Mouse (Mus musculus): ENCODE measurements around the gene Tmem8b. TPM values are rescaled to one million over a fixed set of nuclear protein-coding genes. Genes with fewer than 3 reads are reported as not detected.

Gene Tmem8b
- 1 to 10 TPM; 4.7 to 5.0 TPM for total RNA-seq (2021)
- long read RNA-seq, experiment 1, full-length matches to known transcripts = 1 of 3 reads
- long read RNA-seq, experiment 1, partial matches to known transcripts = 0 of 3 reads
- long read RNA-seq, experiment 1, other reads (novel, unspliced or antisense) = 2 of 3 reads
- long read RNA-seq, experiment 2 = 0 reads

DNA sequence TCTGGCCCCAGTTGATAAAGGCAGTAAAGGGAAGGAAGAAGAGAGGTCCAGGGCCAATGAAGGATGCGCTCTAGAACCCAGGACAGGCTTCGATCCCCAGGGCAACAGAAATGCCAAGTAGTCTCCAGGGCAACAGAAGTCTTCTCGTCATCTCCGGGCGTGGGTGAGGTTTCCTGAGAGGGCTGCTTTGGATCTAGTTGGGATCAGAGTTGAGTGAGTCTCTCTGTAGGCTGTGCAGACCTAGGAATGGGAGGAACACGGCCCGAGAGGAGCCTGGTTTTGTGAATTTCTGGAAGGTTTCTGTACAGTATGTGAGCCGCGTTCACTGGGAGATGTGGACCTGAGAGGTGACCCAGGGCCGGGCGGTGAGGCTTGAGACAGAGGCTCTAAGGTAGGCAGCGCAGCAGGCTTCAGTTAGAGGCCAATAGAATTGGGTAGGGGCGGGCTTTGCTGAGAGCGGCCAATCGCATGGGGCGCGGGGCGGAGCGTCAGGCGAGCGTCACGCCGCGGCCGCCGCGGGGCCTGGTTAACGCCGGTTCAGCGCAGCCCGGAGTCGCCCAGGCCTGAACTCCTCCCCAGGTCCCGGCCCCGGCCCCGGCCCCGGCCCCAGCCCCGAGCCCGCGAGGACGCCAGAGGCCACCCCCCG, at the start of gene Tmem8b, which contains the start of gene Fam221b:
Tmem8b (plus strand) TSS at position 190 of the 646 bp plus-strand sequence.
Fam221b (minus strand) TSS at position 364 of the 646 bp plus-strand sequence.
- DNase-seq = peak; percentile 91 to 94

DNA sequence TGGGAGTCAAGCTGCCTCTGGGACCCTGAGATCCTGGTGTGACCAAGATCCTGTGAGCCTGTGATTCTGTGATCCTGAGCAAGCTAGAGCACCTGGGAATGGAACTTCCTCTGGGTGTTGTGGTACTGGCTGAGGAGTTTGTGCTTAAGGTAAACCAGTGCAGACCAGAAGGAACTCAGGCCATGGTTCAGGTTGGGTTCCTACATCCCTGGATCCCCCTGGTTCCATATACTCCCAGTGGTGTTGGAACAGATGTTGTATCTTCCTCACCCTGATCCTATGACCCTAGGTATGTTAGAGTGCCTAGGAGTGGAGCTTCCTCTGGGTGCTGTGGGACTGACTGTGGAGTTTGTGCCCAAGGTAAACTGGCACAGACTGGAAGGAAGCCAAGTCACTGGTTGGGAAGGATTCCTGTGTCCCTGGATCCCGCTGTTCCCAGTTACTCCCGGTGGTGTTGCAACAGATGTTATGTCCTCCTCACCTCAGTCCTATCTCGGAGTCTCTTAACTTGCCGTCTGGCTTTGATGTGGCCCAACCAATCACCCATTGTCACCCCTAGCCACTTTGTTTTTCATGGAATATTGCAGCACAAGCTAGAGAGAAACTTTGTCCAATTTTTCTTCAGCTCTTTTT, 48.5 kb upstream of the Tmem8b start:
- peak in 1 of 2 experiments; percentile 53 for DNase-seq

DNA sequence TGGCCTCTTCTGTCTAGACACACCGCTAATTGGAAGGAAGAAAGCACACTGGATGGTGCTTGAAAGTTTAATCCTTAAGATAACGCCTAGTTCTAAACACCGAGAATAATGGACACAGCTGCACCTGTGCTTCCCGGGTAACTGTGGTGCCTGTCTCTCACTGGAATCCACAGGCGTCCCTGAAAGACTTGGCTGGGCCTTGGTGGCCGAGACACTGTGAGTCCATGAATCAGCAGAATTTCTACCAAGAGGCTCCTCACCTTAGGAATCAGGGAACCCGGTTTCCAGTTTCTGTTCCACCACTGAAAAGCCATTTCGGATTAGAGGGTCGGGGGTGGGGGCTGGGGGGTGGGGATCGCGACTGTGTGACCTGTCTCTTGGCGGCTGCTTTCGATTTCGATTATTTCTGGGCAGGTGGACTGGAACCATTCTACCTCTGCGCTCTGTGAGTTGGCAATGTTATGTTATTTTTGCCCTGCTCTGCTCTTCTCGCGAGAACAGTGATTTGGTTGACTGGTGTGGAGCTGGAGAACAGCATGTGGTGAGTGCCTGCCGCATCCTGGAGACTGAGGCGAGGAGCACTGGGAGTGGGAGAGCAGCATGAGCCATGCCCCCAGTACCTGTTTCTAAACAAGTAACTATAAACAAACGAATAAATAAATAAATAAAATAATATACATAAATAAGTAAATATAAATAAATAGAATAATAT, 39.5 kb upstream of the Tmem8b start:
- DNase-seq = no peak

DNA sequence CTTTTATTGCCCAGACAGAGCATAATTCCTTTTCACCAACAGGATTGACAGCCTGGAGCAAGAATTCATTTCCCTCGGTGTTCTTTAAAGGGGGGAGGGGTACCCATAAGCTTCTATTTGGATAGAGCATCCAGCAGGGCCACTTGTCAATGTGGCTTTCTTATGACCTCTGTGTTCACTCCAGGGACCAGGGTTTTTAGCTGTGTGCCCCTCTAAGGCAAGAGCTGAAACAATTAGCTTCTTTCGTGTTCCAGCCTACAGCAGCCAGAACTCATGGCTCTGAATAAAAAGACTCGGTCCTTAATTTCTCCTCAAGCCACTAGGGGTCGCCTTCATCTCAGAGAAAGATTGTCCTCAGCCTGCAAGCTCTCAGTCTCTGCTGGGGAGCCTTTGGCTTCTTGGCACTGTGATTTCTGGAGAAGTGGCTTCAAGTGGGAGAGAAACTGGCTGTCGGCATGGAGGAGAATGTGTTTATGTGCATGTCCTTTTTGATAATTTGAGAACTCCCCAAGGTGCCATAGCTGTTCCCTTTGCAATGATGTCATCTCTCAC, 38.7 kb upstream of the Tmem8b start:
- DNase-seq = peak; percentile 62 to 85

DNA sequence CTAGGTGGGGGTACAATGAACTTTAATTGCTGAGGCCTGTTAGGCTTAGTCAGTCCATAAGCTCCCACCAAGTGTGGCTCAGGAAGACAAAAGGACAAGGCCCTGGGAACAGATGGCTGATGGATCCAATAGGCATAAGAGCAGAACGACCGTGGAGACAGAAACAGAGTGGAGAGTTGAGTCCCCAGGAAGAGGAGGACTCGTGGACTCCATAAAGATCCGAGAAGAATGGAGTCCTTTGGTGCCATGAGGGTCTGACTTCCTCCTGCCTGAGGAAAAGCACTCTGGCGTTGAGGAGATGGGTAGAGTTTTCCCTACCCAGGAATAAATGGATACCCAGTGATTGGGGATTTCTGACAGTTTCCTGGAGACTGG, 38.1 kb upstream of the Tmem8b start:
- no peak for DNase-seq

DNA sequence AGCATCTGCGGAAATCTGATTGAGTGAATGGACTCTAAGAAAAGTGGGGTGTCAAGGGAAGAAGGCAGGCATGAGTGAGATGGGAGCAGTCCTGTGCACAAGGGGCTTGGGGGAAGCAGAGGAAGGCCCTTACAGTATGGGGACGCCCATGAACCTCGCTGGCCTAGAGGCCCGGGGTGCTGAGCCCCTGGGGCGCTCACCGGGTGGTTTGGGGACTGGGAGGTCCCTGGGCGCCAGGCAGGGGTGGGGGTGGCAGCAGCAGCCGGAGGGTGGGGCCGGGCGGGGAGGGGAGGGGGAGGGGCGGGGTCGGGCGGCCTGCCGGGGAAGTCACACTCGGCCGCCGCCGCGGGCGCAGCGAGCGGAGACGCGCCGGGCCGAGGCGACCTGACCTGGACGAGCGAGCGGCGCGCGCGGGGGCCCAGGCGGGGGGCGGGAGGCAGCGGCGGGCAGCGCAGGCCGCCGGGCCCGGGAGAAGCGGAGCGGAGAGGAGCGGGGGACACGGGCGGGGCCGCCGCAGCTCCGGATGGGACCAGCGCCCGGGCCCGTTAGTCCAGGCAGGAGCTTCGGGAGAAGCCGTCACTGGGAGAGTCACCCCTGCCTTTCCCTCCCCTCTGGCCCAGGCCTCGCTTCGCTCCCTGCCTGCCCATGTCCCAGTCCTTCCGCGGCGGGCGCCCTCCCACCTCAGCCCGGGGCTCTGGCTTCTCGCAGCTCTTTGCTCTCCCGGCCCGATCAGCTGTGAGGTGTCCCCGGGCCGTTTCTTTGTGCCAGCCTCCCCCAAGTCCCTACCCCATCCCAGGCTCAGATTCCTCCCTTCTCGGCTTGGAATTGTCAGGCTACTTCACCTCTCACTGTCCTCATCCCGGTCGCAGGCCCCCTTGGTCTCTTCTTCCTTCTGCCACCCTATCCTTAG, 37.5 kb upstream of the Tmem8b start, which contains the start of gene Npr2:
Npr2 (plus strand) TSS at position 890 of the 910 bp plus-strand sequence.
- DNase-seq = peak; percentile 62 to 78

DNA sequence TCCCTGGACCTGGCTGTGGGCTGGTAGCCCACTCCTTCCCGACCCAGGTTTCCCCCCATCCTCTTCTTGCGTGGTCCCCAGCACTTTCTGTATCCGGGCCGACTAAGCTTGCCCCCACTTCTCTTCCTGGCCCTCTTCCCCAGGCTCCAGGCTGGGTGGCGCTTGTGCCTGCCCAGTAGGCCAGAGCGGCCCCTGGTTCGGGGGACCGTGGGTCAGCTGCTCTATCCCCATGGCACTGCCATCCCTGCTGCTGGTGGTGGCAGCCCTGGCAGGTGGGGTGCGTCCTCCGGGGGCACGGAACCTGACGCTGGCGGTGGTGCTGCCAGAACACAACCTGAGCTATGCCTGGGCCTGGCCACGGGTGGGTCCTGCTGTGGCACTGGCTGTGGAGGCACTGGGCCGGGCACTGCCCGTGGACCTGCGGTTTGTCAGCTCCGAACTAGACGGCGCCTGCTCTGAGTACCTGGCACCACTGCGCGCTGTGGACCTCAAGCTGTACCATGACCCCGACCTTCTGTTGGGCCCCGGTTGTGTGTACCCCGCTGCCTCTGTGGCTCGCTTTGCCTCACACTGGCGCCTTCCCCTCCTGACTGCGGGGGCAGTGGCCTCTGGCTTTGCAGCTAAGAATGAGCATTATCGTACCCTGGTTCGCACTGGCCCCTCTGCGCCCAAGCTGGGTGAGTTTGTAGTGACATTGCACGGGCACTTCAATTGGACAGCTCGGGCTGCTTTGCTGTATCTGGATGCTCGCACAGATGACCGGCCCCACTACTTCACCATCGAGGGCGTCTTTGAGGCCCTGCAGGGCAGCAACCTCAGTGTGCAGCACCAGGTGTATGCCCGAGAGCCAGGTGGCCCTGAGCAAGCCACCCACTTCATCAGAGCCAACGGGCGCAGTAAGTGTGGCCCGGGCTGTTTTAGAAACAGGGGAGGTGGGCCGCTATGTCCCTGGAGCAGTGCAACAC, 36.5 kb upstream of the Tmem8b start:
- DNase-seq = peak in 1 of 2 experiments; percentile 23

DNA sequence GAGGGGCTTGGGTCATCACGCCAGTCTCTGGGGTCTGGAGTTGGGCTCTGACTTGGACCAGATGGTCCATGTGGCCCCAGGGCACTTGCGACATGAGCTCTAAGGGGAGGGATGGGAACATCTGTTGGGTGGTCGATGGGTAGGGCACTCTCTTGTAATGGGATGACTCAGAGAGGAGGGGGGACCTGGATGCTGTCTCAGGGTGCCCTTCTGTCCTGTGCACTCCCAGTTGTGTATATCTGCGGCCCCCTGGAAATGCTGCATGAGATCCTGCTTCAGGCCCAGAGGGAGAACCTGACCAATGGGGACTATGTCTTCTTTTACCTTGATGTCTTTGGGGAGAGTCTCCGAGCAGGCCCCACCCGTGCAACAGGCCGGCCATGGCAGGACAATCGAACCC, 35.5 kb upstream of the Tmem8b start:
- no peak for DNase-seq

DNA sequence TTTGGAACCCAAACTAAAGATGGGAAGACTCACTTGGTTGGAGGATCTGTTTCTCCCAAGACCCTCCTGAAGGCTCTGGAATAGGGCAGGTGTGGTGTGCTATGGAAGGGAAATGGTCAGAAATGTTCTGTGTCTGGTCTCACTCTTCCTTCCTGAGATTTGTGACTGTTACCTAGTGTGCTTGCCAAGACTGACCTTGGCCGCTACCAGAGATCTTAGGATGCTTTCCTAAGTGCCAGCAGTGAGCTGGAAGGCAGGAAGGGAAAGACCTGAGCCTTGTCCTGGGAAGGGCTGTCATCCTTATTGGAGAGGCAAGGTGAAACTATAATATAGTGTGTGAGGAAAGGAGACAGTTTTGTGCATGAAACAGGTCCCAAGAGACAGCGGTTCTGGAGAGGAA, 35.0 kb upstream of the Tmem8b start:
- DNase-seq = peak in 1 of 2 experiments; percentile 14

DNA sequence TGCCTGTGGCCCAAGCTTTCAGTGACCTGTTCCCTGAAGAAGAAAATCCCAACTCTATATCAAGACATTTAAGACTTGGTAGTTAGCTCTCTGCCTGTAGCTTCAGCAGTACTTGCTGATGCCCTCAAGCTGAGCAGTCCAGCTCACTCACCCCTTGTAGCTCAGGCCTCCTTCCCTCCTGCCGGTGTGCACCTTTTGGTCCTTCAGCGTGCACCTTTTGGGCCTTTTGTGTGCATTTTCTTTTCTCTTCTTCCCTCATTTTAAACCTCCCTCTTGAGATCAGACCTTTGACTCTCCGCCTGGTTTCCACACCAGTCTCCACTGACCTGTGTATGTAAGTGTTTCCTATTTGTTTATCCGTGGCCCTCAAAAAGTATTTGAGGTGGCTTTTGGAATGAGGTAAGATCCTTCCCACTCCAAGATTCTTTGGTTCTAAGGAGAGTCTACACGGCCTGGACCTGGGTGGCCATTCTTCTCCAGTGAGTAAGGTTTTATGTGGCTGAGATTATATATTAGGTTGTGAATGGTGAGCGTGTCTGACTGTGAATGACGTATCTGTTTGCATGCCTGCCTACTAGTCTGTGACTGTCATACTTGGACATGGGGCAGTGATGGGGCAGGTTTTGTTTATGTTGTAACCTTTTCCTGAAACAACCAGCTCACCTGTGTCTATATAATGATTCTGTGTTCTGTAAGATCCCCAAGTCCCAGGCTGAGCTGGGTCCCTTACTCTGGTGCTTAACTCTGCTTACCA, 34.0 kb upstream of the Tmem8b start:
- DNase-seq = no peak

DNA sequence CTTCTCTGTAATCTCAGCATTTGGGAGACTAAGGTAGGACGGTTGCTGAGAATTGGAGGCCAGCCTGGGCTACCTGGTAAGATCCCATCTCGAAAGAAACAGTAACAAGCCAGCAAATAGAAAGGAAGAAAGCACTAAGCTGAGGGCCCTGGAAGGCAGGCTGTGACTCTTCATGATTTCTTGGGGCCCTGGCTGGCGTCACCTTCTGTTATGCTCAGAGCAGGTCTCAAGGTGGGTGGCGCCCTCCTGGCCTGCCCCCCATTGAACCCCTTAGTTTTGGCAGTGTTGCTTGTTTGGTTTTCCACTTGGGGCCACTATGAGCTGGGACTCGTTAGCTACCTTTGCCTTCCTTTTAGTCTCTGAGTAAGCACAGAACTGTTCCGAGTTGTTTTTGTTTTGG, 32.0 kb upstream of the Tmem8b start:
- DNase-seq = no peak

DNA sequence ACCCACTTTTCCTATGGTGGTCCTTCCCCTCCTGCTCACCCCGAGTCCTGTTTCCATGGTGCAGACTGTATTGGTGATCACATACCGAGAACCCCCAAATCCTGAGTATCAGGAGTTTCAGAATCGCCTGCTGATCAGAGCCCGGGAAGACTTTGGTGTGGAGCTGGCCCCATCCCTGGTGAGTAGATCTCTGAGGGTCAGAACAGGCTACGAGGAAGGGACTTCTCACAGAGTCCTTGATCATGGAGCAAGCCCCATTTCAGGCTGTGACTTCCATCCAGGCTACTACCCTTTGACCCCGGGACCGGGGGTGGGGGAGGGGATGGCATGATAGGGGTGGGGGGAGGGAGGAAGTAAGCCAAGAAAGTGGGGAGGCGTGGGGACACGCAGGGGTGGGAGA, 28.7 kb upstream of the Tmem8b start:
- no peak for DNase-seq

DNA sequence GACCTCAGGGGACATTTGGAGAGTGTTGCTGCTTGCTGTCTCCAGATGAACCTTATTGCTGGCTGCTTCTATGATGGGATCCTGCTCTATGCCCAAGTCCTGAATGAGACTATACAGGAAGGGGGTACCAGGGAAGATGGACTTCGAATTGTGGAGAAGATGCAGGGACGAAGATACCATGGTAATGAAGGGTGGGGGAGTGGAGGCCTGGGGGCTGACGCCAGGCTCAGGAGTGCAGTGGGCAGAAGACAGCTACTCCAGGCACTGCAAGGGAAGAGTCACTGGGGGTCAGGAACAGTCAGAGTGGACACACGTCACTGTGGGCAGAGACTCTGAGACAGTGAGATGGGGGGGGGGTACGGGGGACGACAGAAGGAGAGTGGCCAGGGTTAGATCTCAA, 28.3 kb upstream of the Tmem8b start:
- DNase-seq = no peak

DNA sequence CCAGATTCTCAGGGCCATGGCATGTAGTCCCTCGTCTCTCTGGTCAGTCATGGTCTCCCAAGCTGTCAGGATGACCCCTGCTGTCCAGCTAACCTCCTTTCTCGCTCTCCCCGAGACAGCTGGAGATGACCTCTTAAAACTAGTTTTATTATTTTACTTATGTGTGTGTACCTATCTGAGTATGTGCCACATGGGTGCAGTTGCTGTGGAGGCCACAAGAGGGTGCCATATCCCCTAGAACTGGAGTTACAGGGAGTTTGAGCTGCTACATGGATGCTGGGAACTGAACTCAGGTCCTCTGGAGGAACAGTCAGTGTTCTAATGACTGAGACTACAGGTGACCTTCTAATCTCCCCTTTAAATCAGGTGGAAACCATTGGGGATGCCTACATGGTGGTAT, 19.0 kb upstream of the Tmem8b start:
- DNase-seq = no peak

DNA sequence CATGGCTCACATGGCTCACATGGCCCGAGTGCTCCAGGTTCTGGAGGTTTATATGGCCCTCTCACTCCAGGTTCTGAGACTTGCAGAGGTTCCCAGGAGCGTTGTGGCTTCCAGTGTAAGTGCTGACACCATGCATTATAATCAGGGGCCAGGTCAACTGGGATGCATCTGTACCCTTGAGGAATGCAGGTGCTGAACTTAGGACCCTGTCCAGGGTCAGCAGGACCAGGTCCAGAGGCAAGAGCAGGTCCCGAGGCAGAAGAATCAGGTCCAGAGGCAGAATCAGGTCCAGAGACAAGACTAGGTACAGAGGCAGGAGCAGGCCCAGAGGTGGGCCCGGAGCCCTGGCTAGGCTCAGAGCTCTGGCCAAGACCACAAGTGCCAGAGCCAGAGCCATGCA, 16.0 kb upstream of the Tmem8b start:
- no peak for DNase-seq

DNA sequence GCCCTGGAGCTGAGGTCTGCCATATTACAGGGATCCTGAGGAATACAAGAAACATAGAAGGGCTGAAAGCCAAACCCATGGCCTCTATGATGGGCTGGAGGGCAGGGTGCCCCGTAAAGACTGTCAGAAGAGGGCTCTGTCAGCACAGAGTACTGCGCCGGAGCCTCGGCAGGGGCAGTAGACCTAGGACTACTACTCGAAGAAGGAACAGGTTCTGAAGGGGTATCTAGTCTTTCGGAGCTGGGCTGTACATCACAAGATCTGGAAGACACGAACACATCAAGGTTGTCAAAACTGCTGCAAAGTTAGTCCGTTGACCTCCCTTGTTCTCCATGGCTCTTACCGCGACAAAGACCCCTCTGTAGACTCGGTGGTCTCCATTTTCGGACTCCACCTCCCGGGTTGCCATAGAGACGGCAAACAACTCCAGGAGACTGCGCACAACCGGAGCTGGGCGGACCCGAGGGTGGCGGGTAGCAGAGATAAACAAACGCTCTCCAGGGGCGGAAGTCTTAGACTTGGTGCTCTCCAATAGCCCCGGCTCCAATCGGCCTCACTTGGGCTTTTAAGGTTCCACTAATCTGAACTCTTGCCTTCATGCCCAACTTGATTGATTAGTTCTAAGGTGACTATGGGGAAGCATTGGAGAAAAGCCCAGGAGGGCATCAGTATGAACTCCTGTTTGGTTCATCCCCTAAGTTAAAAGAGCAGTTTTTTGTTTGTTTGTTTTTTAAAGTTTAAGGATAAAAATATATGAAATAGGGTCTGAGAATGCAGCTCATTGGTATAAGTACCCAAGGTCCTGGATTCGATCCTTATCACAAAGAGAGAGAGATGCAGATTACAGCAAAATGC, 15.4 kb upstream of the Tmem8b start, which contains the start of gene Spag8:
Spag8 (minus strand) TSS at position 434 of the 855 bp plus-strand sequence.
- DNase-seq = peak; percentile 35 to 61

DNA sequence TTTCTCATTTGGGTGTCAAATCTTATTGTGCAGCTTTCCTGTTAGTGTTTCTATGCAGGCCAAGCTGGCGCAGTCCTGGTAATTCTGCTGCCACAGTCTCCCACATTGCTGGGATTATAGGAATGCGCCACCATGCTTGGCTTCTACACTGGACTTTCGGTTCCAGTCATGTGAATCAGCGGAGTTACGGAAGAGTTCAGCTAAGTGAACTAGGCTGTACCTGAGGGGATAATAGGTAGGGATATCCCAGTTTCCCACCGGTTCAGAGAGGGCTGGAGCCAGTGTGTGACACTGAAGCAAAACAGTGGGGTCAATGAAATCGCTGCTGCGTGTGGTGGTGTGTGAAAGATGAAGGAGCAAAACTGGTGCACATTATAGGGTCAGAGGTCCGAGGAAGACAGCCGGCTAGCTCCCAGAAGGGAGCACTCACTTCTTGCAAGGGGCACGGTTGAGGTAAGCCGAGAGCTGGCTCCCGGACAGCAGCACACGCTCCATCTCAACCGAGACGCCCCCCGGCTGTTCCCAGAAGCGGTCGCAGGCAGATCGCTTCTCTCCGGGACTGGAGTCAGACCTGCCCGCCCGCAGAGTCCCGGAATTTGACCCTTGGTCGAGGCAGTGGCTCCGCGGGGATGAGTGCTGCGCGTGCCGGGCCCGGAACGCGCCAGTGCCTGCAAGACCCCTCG, 13.0 kb upstream of the Tmem8b start:
- no peak for DNase-seq
